Mouse (Mus musculus): ENCODE results near the gene E130308A19Rik.

E130308A19Rik gene

DNA sequence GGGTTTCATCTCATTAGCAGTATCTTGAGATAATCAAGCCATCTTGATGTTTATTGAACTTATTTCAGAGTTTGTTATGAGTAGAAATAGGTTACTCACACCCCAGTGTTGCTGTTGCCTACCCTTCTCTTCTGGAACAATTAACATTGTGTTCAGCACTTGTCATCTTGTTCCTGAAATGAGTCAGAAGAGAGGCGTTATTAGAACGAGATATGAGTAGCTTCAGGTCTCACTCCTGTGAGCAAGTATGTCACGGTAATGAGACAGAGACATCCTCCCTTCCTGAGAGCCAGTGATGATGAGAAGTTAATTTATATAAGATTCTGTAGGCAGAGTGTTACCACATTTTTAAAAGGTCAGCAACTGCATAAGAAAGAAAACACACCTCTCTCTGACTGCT, 56.5 kb downstream of the E130308A19Rik start:
- DNase-seq (ENCODE audit: low read depth, low spot score) = no peak

- DNase-seq (ENCODE audit: low read depth, low spot score) = no peak
Observed at GRCm38 (mm10) chr4:59682950-59683349, 56.9 kb downstream of the E130308A19Rik start.

DNA sequence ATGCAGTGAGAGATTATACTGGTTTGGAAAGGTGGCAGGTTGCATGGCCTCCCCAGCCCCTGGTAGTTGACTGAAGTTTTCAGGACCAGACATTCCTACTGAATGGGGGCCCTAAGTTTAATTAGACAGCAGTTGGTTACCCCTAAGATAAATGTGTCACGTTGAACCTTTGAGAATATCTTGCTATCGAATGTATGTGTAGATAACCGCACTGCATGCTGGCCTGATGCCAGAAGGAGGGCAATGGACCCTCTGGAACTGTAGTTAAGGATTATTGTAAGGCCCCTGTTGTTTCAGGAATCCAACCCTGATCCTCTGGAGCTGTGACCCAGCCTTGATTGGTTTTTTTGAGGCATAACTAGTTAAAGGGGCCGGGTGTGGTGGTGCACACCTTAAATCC, 58.3 kb downstream of the E130308A19Rik start:
- DNase-seq (ENCODE audit: low read depth, low spot score) = no peak

- no peak for DNase-seq (ENCODE audit: low read depth, low spot score)
Observed at GRCm38 (mm10) chr4:59686716-59687115, 60.7 kb downstream of the E130308A19Rik start.

DNA sequence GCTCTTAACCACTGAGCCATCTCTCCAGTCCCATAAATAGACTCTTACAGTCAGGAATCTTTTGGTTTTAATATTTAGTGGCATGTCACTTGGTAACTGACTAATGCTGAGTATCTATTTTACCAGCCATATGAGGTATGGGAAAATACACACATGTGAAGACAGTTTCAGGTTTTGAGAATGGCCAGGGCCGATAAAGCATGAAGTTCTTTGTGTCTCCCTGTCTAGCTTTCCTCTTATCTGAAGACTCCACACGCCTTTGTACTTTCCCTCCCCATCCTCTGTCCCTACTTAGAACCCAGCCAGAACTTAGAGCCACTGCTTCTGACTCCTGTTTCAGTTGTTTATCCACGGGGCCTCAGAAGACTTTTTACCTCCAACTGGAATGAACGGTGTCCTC, 63.0 kb downstream of the E130308A19Rik start:
- no peak for DNase-seq (ENCODE audit: low read depth, low spot score)

GRCm38 (mm10) chr4:59690145-59690544, 64.1 kb downstream of the E130308A19Rik start:
- no peak for DNase-seq (ENCODE audit: low read depth, low spot score)

DNA sequence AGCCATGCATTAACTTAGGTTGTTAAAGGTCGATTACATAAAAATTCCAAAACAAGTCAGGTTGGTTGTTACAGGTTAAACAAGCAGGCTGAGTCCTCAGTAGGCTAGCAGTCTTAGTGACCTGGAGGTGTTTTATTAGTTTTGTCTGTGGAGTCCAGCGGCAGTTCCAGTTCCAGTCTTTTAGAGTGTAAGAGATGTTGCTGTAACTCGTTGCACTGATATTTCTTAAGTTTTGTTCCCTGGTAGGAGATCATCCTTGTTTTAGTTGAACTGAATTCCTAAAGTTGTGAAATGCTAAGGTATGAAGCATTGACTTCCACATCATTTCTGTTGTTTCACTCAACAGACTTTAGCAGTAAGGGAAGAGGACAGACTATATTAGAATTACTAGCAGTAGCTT, 70.8 kb downstream of the E130308A19Rik start:
- DNase-seq (ENCODE audit: low read depth, low spot score) = no peak

- no peak for DNase-seq (ENCODE audit: low read depth, low spot score)
Observed at GRCm38 (mm10) chr4:59697869-59698268, 71.9 kb downstream of the E130308A19Rik start.

GRCm38 (mm10) chr4:59699014-59699792, 73.2 kb downstream of the E130308A19Rik start:
- DNase-seq (ENCODE audit: low read depth, low spot score) = no peak

GRCm38 (mm10) chr4:59709321-59709720, 83.3 kb downstream of the E130308A19Rik start:
- no peak for DNase-seq (ENCODE audit: low read depth, low spot score)

GRCm38 (mm10) chr4:59710736-59711389, 84.9 kb downstream of the E130308A19Rik start:
- no peak for DNase-seq (ENCODE audit: low read depth, low spot score)

DNA sequence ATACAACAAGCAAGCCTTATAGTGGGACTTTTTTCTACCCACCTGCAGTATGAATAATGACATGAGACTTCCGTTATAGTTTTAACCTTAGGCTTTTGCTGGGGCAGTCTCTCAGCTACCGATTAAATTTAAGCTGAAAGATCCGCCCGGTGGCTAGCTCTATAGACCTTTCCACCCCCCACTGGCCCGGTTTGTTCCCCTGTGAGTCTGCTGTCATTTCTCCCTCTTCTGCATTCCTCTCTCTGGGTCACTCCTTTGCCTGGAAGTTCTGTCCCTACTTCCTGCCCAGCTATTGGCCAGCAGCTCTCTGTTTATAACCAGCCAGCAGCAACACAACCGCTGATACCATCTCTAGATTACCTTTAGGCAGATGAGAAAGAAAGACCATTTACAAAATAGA, 86.4 kb downstream of the E130308A19Rik start:
- peak; percentile 18 for DNase-seq (ENCODE audit: low read depth, low spot score)

GRCm38 (mm10) chr4:59712955-59713354, 86.9 kb downstream of the E130308A19Rik start:
- DNase-seq (ENCODE audit: low read depth, low spot score) = peak; percentile 19

DNA sequence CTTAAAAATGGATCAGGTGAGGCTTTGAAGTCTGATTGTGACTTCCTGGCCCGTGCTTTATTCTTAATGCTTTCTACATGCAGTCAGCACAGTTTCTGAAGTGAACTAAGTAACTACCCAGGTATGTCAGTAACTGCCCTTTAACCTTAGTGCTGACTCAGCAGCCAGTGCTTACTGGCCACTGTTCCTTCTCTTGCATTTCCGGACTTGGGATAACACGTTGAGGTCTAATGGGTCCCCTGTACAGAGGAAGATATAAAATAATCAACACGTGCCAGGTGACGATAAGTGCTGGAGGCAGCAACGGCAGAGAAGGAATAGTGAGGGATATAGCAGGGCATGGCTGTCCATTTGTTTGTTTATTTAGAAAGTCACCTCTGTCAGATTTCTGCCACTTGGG, 88.5 kb downstream of the E130308A19Rik start:
- no peak for DNase-seq (ENCODE audit: low read depth, low spot score)

DNA sequence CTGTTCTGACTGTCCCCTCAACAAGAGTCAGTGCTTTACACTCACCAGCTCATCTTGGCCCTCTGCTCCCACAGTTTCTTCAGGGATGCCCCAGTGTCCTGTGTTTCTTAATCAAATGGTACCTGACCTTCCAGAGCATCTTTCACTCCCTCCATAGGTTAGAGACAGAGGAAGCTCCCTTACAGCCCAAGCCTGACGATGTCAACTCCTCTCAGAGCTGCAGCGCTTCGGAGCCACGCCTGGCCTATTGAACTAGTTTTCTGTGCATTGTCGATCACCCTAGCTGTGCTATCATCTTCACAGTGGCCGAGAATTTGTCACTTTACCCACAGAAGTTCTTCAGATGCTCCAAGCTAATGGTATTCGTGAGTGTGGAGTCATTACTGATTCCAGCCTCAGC, 88.9 kb downstream of the E130308A19Rik start:
- DNase-seq (ENCODE audit: low read depth, low spot score) = no peak

DNA sequence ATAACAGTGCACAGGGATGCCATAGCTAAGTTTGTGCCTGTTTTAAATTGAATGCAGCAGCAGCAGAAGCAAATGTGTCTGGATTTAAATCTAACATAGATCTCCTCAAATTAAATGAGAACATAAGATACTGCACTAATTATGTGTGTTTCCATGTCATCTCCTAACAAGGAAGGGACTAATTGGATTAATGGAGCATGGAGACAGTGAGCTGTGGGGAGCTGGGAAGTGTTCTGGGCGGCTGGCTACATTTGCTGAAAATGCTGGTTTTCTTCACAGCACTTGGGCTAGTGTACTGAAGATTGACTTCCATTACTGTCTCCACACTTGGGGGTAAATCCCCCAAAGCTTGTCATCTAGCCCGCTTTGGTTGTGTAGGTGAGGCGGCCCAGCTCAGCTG, 89.5 kb downstream of the E130308A19Rik start:
- DNase-seq (ENCODE audit: low read depth, low spot score) = no peak

DNA sequence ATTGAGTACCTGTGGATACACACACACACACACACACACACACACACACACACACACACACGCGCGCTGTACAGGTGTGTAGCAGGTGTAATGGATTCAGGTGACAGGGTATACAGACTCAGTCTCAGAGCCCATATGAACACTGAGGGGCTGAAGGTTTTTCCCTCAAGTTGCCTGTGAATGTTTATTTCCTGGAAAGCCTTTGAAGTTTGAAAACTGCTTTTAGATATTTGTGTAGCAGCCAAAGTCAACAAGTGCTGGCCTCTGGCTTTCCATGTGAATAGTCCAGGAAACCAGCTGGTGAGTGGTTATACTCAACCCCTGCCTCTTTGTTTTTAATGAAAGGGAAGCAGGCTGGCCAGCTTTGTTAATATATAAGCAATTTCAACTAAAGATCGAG, 91.3 kb downstream of the E130308A19Rik start:
- DNase-seq (ENCODE audit: low read depth, low spot score) = no peak

- DNase-seq (ENCODE audit: low read depth, low spot score) = peak; percentile 34
Observed at GRCm38 (mm10) chr4:59718542-59718941, 92.5 kb downstream of the E130308A19Rik start.

DNA sequence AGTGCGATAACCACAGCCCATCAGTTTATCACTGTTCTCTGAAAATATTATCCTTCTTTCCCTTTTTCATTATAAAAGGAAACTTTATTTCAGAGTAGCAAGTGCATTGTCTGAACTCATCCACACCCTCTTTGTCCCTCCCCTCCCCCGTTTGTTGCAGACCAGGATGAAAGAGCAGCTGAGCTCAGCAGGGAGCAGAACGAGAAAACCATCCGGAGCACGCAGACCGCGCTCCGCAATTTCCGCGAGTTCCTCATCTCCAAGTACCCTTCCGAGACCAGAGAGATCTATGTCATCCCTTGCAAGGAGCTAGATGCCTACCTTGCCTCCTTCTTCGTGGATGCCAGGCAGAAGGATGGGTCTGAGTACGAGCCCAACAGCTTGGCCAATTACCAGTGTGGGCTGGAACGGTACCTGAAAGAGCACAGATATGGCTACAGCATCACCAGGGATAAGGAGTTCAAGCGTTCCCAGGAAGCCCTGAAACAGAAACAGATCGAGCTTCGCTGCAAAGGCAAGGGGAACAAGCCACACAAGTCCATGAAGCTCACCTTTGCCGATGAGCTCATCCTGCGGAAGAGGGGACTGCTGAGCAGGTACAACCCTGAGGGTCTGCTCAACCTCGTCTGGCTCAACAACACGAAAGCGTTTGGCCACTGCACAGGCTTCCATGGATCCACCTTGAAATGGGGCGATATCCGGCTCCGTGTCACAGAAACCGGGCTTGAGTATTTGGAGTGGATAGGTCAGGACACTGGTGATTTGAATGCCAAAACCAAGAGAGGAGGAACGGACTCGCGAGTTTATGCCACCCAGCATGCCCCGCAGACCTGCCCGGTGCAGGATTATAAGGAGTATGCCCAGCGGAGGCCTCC, 93.7 kb downstream of the E130308A19Rik start:
- DNase-seq (ENCODE audit: low read depth, low spot score) = peak; percentile 49

DNA sequence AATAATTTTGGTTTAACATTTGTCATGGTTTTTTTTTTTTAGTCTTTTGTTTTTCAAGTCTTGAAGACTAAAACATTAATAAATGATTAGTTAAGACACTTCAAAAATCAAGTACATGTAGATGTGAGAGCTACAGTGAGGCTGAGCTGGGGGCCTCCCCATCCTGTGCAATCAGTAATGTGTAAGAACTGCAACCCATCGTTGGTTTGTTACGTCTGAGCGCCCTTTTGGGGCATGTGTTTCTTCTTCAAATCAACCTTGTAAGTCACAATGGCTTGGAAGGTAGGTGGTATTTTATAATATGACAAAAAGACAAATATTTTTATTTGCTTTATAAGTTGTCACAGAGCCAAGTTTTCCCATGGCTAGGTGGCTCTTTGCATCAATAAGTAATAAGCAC, 95.8 kb downstream of the E130308A19Rik start:
- DNase-seq (ENCODE audit: low read depth, low spot score) = no peak

GRCm38 (mm10) chr4:59725579-59725978, 99.6 kb downstream of the E130308A19Rik start:
- DNase-seq (ENCODE audit: low read depth, low spot score) = no peak

- DNase-seq (ENCODE audit: low read depth, low spot score) = no peak
Observed at GRCm38 (mm10) chr4:59726501-59726900, 100.5 kb downstream of the E130308A19Rik start.
